Mouse (Mus musculus): ENCODE measurements at regions not wholly inside any gene's neighbourhood (a gene's known extent, or its start where the extent isn't known, plus 50 kb on each side); places are given as distances from the start of the nearest gene placed in this dataset.

GRCm38 (mm10) chr1:120762921-120763595 is 160.8 kb downstream of the En1 start:
- Histone ChIP-seq H3K4me1 (replicated peaks) (peaks cover 1% of the 10 kb centered on the region; the same call in 1 of the 2 replicates), H3K27ac (no peak overlapping the region), H3K27me3 (no peaks in the 10 kb centered on the region), H3K9me3 (no peaks in the 10 kb centered on the region), H3K4me2 (replicated peaks) (no peak overlapping the region), H3K9ac (replicated peaks) (no peak overlapping the region), H3K4me3 (replicated peaks) (no peak overlapping the region), H3K36me3 (no peaks in the 10 kb centered on the region)
- no peak for ATAC-seq
- WGBS: 30% methylated on average over 4 of the region's 4 CpGs

- Histone ChIP-seq H3K4me2 (replicated peaks) (no peak overlapping the region), H3K4me3 (replicated peaks) (no peak overlapping the region), H3K27ac (no peak overlapping the region), H3K4me1 (replicated peaks) (no peaks in the 10 kb centered on the region), H3K36me3 (no peaks in the 10 kb centered on the region), H3K9me3 (no peaks in the 10 kb centered on the region), H3K27me3 (no peaks in the 10 kb centered on the region), H3K9ac (replicated peaks) (no peak overlapping the region)
- 88% methylated on average over 2 of the region's 2 CpGs for WGBS
- ATAC-seq: no peak
These were observed 164.8 kb downstream of the En1 start for GRCm38 (mm10) chr1:120767054-120767453.

GRCm38 (mm10) chr1:120771269-120771668 is 169.1 kb downstream of the En1 start:
- no peaks in the 10 kb centered on the region for H3K4me1 ChIP-seq (replicated peaks)
- no peak for ATAC-seq
- H3K9ac ChIP-seq (replicated peaks): no peak overlapping the region
- no peak overlapping the region for H3K27ac ChIP-seq
- H3K4me3 ChIP-seq (replicated peaks): no peak overlapping the region
- WGBS: 76% methylated on average over 2 of the region's 2 CpGs
- H3K9me3 ChIP-seq: 0 out of 2 replicates have a peak, but pooled peaks cover 4% of the 10 kb centered on the region
- no peaks in the 10 kb centered on the region for H3K36me3 ChIP-seq
- H3K27me3 ChIP-seq: no peaks in the 10 kb centered on the region
- H3K4me2 ChIP-seq (replicated peaks): no peak overlapping the region

GRCm38 (mm10) chr1:120776906-120777305 is 174.7 kb downstream of the En1 start:
- Histone ChIP-seq H3K27ac (no peak overlapping the region), H3K9ac (replicated peaks) (no peak overlapping the region), H3K27me3 (no peaks in the 10 kb centered on the region), H3K36me3 (no peaks in the 10 kb centered on the region), H3K9me3 (0 out of 2 replicates have a peak, but pooled peaks cover 4% of the 10 kb centered on the region), H3K4me3 (replicated peaks) (no peak overlapping the region), H3K4me1 (replicated peaks) (no peaks in the 10 kb centered on the region), H3K4me2 (replicated peaks) (no peak overlapping the region)
- ATAC-seq: no peak
- 77% methylated on average over 2 of the region's 2 CpGs for WGBS

- Histone ChIP-seq H3K27ac (no peak overlapping the region), H3K4me1 (replicated peaks) (no peaks in the 10 kb centered on the region), H3K36me3 (no peaks in the 10 kb centered on the region), H3K9ac (replicated peaks) (no peak overlapping the region), H3K27me3 (no peaks in the 10 kb centered on the region), H3K9me3 (0 out of 2 replicates have a peak, but pooled peaks cover 4% of the 10 kb centered on the region), H3K4me3 (replicated peaks) (no peak overlapping the region), H3K4me2 (replicated peaks) (no peak overlapping the region)
- 92% methylated on average over 2 of the region's 2 CpGs for WGBS
- no peak for ATAC-seq
These were observed 175.2 kb downstream of the En1 start for GRCm38 (mm10) chr1:120777468-120777867.

- ATAC-seq: no peak
- Histone ChIP-seq H3K4me2 (replicated peaks) (no peak overlapping the region), H3K27ac (no peak overlapping the region), H3K4me1 (replicated peaks) (no peaks in the 10 kb centered on the region), H3K27me3 (no peaks in the 10 kb centered on the region), H3K9me3 (no peaks in the 10 kb centered on the region), H3K36me3 (no peaks in the 10 kb centered on the region), H3K9ac (replicated peaks) (no peak overlapping the region), H3K4me3 (replicated peaks) (no peak overlapping the region)
- WGBS: 78% methylated on average over 14 of the region's 14 CpGs
These were observed 193.0 kb downstream of the En1 start for GRCm38 (mm10) chr1:120795245-120795644.

GRCm38 (mm10) chr1:120801248-120801979 is 199.2 kb downstream of the En1 start:
- Histone ChIP-seq H3K4me1 (replicated peaks) (peaks cover 10% of the 10 kb centered on the region), H3K36me3 (no peaks in the 10 kb centered on the region), H3K27me3 (no peaks in the 10 kb centered on the region), H3K27ac (no peak overlapping the region), H3K4me3 (replicated peaks) (no peak overlapping the region), H3K4me2 (replicated peaks) (no peak overlapping the region), H3K9ac (replicated peaks) (no peak overlapping the region), H3K9me3 (no peaks in the 10 kb centered on the region)
- ATAC-seq: peak; percentile 67
- WGBS: 12% methylated on average over 5 of the region's 5 CpGs

- Histone ChIP-seq H3K9ac (replicated peaks) (no peak overlapping the region), H3K4me1 (replicated peaks) (peaks cover 10% of the 10 kb centered on the region), H3K27me3 (no peaks in the 10 kb centered on the region), H3K4me3 (replicated peaks) (no peak overlapping the region), H3K36me3 (no peaks in the 10 kb centered on the region), H3K9me3 (no peaks in the 10 kb centered on the region), H3K27ac (no peak overlapping the region), H3K4me2 (replicated peaks) (no peak overlapping the region)
- WGBS: 49% methylated on average over 8 of the region's 8 CpGs
- ATAC-seq: 0 out of 2 replicates have a peak, but pooled peaks have one; percentile 43
These were observed 199.8 kb downstream of the En1 start for GRCm38 (mm10) chr1:120801980-120802364.

- no peak overlapping the region for H3K9ac ChIP-seq (replicated peaks)
- no peak overlapping the region for H3K4me3 ChIP-seq (replicated peaks)
- no peak overlapping the region for H3K27ac ChIP-seq
- no peaks in the 10 kb centered on the region for H3K36me3 ChIP-seq
- whole genome bisulfite sequencing: 85% methylated on average over 4 of the region's 4 CpGs
- no peaks in the 10 kb centered on the region for H3K27me3 ChIP-seq
- no peak for ATAC-seq
- H3K4me1 ChIP-seq (replicated peaks): 0 out of 2 replicates have a peak, but pooled peaks cover 4% of the 10 kb centered on the region
- no peaks in the 10 kb centered on the region for H3K9me3 ChIP-seq
- H3K4me2 ChIP-seq (replicated peaks): no peak overlapping the region
These were observed 212.2 kb downstream of the En1 start for GRCm38 (mm10) chr1:120814441-120814840.

GRCm38 (mm10) chr1:120816237-120816820 is 214.1 kb downstream of the En1 start:
- Histone ChIP-seq H3K27ac (no peak overlapping the region), H3K4me2 (replicated peaks) (no peak overlapping the region), H3K9ac (replicated peaks) (no peak overlapping the region), H3K27me3 (no peaks in the 10 kb centered on the region), H3K4me3 (replicated peaks) (no peak overlapping the region), H3K9me3 (peaks cover 2% of the 10 kb centered on the region; the same call in 1 of the 2 replicates), H3K36me3 (no peaks in the 10 kb centered on the region), H3K4me1 (replicated peaks) (0 out of 2 replicates have a peak, but pooled peaks cover 4% of the 10 kb centered on the region)
- WGBS: 56% methylated on average over 5 of the region's 5 CpGs
- ATAC-seq: no peak

GRCm38 (mm10) chr1:120817563-120817962 is 215.3 kb downstream of the En1 start:
- Histone ChIP-seq H3K4me2 (replicated peaks) (no peak overlapping the region), H3K27me3 (no peaks in the 10 kb centered on the region), H3K36me3 (no peaks in the 10 kb centered on the region), H3K4me3 (replicated peaks) (no peak overlapping the region), H3K9me3 (peaks cover 2% of the 10 kb centered on the region; the same call in 1 of the 2 replicates), H3K9ac (replicated peaks) (no peak overlapping the region), H3K27ac (no peak overlapping the region), H3K4me1 (replicated peaks) (0 out of 2 replicates have a peak, but pooled peaks cover 4% of the 10 kb centered on the region)
- ATAC-seq: 0 out of 2 replicates have a peak, but pooled peaks have one; percentile 45
- 17% methylated on average over 1 of the region's 1 CpGs for WGBS

- Histone ChIP-seq H3K27ac (no peak overlapping the region), H3K27me3 (no peaks in the 10 kb centered on the region), H3K9ac (replicated peaks) (no peak overlapping the region), H3K4me1 (replicated peaks) (no peaks in the 10 kb centered on the region), H3K9me3 (no peaks in the 10 kb centered on the region), H3K36me3 (no peaks in the 10 kb centered on the region), H3K4me3 (replicated peaks) (no peak overlapping the region), H3K4me2 (replicated peaks) (no peak overlapping the region)
- 64% methylated on average over 1 of the region's 1 CpGs for WGBS
- no peak for ATAC-seq
These were observed 229.8 kb downstream of the En1 start for GRCm38 (mm10) chr1:120831975-120832374.

Data from midbrain, embryonic 13.5 days (tissue).